30 mouse cellular contexts compared by ENCODE assay signal in genomic region chr14:51053176-51053575, GRCm38 (mm10). TPM values are rescaled to one million over a fixed set of nuclear protein-coding genes. Genes with fewer than 3 reads are reported as not detected.
DNase-seq lines count a peak whose midpoint lies in the region; ATAC-seq lines count a peak whose summit lies in the region.
"Had no signal": no experiment of that assay in that cellular context is flagged by ENCODE, and none has a peak within 500 bp of the region (broad histone marks: within the 10 kb centered on the region; RNA-seq: fewer than 3 reads in every experiment).

No protein-coding gene starts in this region.

- no peak overlapping the region for H3K9ac ChIP-seq in kidney, embryonic 14.5 days (ENCODE audit: low read depth, low read length)
- H3K9ac ChIP-seq in kidney, embryonic 16.5 days (replicated peaks; ENCODE audit: low read length): no peak overlapping the region
- no peak overlapping the region for H3K9ac ChIP-seq in midbrain, embryonic 11.5 days (ENCODE audit: low read length)
- H3K9ac ChIP-seq in midbrain, embryonic 15.5 days: no peak overlapping the region
- H3K9ac ChIP-seq: embryonic facial prominence, embryonic 13.5 days; embryonic facial prominence, embryonic 15.5 days; forebrain, embryonic 13.5 days; forebrain, embryonic 15.5 days had no signal

- no peak for DNase-seq in kidney, postnatal 36 days
- DNase-seq in kidney, postnatal 10 days: no peak
- peak; percentile 82 for DNase-seq in midbrain, embryonic 11.5 days (ENCODE audit: low spot score, missing footprints)
- DNase-seq: adrenal gland, adult 2 months; adrenal gland, postnatal 10 days; adrenal gland, postnatal 25 days; B cell, adult 2 months; cerebellum, adult 11 months; cerebellum, adult 18-20 months; cerebellum, adult 8-10 months; cerebellum, adult 9-11 months; cerebellum, postnatal 14 days; cerebellum, postnatal 36 days; embryo, embryonic 11 days had no signal

- no peaks in the 10 kb centered on the region for H3K9me3 ChIP-seq in kidney, embryonic 14.5 days (ENCODE audit: control insufficient read depth, low read length)
- H3K9me3 ChIP-seq in kidney, embryonic 16.5 days (ENCODE audit: low read length): no peaks in the 10 kb centered on the region
- no peaks in the 10 kb centered on the region for H3K9me3 ChIP-seq in midbrain, embryonic 11.5 days (ENCODE audit: control insufficient read depth, low read length)
- no peaks in the 10 kb centered on the region for H3K9me3 ChIP-seq in midbrain, embryonic 15.5 days
- H3K9me3 ChIP-seq: embryonic facial prominence, embryonic 13.5 days; embryonic facial prominence, embryonic 15.5 days; forebrain, embryonic 13.5 days; forebrain, embryonic 15.5 days; G1E had no signal

- WGBS in kidney, embryonic 14.5 days: 22% methylated on average over 5 of the region's 5 CpGs
- 19% methylated on average over 5 of the region's 5 CpGs for WGBS in kidney, embryonic 16.5 days
- 46% methylated on average over 5 of the region's 5 CpGs for WGBS in midbrain, embryonic 11.5 days
- 54% methylated on average over 5 of the region's 5 CpGs for WGBS in midbrain, embryonic 15.5 days

- H3K27ac ChIP-seq in kidney, embryonic 14.5 days (ENCODE audit: low read depth, low read length): no peak overlapping the region; the same call in 1 of the 2 replicates
- H3K27ac ChIP-seq in kidney, embryonic 16.5 days (ENCODE audit: low read length): peak overlapping the region; percentile 35; the same call in 1 of the 2 replicates
- no peak overlapping the region for H3K27ac ChIP-seq in midbrain, embryonic 11.5 days (ENCODE audit: low read depth, low read length)
- H3K27ac ChIP-seq in midbrain, embryonic 15.5 days: no peak overlapping the region
- H3K27ac ChIP-seq: embryonic facial prominence, embryonic 13.5 days; embryonic facial prominence, embryonic 15.5 days; forebrain, embryonic 13.5 days; forebrain, embryonic 15.5 days had no signal

- H3K36me3 ChIP-seq in kidney, embryonic 14.5 days (ENCODE audit: control insufficient read depth, insufficient read depth, low read length): no peaks in the 10 kb centered on the region
- no peaks in the 10 kb centered on the region for H3K36me3 ChIP-seq in kidney, embryonic 16.5 days (ENCODE audit: insufficient read depth, low read length)
- no peaks in the 10 kb centered on the region for H3K36me3 ChIP-seq in midbrain, embryonic 11.5 days (ENCODE audit: control insufficient read depth, insufficient read depth, low read length)
- H3K36me3 ChIP-seq in midbrain, embryonic 15.5 days (replicated peaks): no peaks in the 10 kb centered on the region
- H3K36me3 ChIP-seq: embryonic facial prominence, embryonic 13.5 days; embryonic facial prominence, embryonic 15.5 days; forebrain, embryonic 15.5 days; G1E had no signal

- H3K4me1 ChIP-seq in kidney, embryonic 14.5 days (ENCODE audit: control insufficient read depth, insufficient read depth, low read length): peaks cover 3% of the 10 kb centered on the region; the same call in 1 of the 2 replicates
- peaks cover 14% of the 10 kb centered on the region for H3K4me1 ChIP-seq in kidney, embryonic 16.5 days (ENCODE audit: insufficient read depth, low read length)
- H3K4me1 ChIP-seq in midbrain, embryonic 11.5 days (ENCODE audit: control insufficient read depth, insufficient read depth, low read length): peaks cover 8% of the 10 kb centered on the region
- no peaks in the 10 kb centered on the region for H3K4me1 ChIP-seq in midbrain, embryonic 15.5 days
- H3K4me1 ChIP-seq: embryonic facial prominence, embryonic 15.5 days had no signal

- no peak overlapping the region for H3K4me3 ChIP-seq in kidney, embryonic 14.5 days (ENCODE audit: low read length)
- H3K4me3 ChIP-seq in kidney, embryonic 16.5 days (ENCODE audit: low read length): no peak overlapping the region
- no peak overlapping the region for H3K4me3 ChIP-seq in midbrain, embryonic 11.5 days (ENCODE audit: low read depth, low read length)
- H3K4me3 ChIP-seq in midbrain, embryonic 15.5 days: no peak overlapping the region
- H3K4me3 ChIP-seq: embryonic facial prominence, embryonic 13.5 days; embryonic facial prominence, embryonic 15.5 days; erythroblast, embryonic 14.5 days; forebrain, embryonic 13.5 days; forebrain, embryonic 15.5 days had no signal

- H3K4me2 ChIP-seq in kidney, embryonic 14.5 days (replicated peaks; ENCODE audit: low read depth, low read length): no peak overlapping the region
- H3K4me2 ChIP-seq in kidney, embryonic 16.5 days (replicated peaks; ENCODE audit: low read depth, low read length): 0 out of 2 replicates have a peak overlapping the region, but pooled peaks have one; percentile 8
- no peak overlapping the region for H3K4me2 ChIP-seq in midbrain, embryonic 11.5 days
- H3K4me2 ChIP-seq in midbrain, embryonic 15.5 days: no peak overlapping the region
- H3K4me2 ChIP-seq: embryonic facial prominence, embryonic 13.5 days; embryonic facial prominence, embryonic 15.5 days; forebrain, embryonic 15.5 days had no signal

- no peaks in the 10 kb centered on the region for H3K27me3 ChIP-seq in kidney, embryonic 14.5 days (ENCODE audit: control insufficient read depth, insufficient read depth, low read length)
- no peaks in the 10 kb centered on the region for H3K27me3 ChIP-seq in kidney, embryonic 16.5 days (ENCODE audit: insufficient read depth, low read length)
- no peaks in the 10 kb centered on the region for H3K27me3 ChIP-seq in midbrain, embryonic 11.5 days (ENCODE audit: control insufficient read depth, insufficient read depth, low read length)
- no peaks in the 10 kb centered on the region for H3K27me3 ChIP-seq in midbrain, embryonic 15.5 days (replicated peaks)
- H3K27me3 ChIP-seq: CH12.LX; embryonic facial prominence, embryonic 13.5 days; embryonic facial prominence, embryonic 15.5 days; forebrain, embryonic 15.5 days had no signal

- ATAC-seq in kidney, embryonic 14.5 days (ENCODE audit: low FRiP score, low TSS enrichment): peak; percentile 81
- peak; percentile 72 for ATAC-seq in kidney, embryonic 16.5 days (ENCODE audit: low FRiP score, low TSS enrichment)
- no peak for ATAC-seq in midbrain, embryonic 11.5 days (ENCODE audit: low FRiP score)
- ATAC-seq in midbrain, embryonic 15.5 days (replicated peaks): no peak
- ATAC-seq in activated CD4-positive, CD25-positive, alpha-beta regulatory T cell, adult 4 months: no peak
- ATAC-seq: CD4-positive, CD25-positive, alpha-beta regulatory T cell, adult 4 months; forebrain, embryonic 13.5 days; forebrain, embryonic 15.5 days; Patski had no signal

RNA-seq across cellular contexts. Expression of gene Rnase11, which starts 3.2 kb away (rescaled TPM):
- 1.1 TPM in 1 of 2 replicates, not detected in the other for polyA plus RNA-seq in kidney, embryonic 14.5 days (2014; fragmentation: Nextera tagmentation; extraction: Ambion mirVana)
- polyA plus RNA-seq in kidney, embryonic 16.5 days (2015; fragmentation: Nextera tagmentation; extraction: Ambion mirVana): 0.44 TPM in 1 of 2 replicates, not detected in the other
- polyA plus RNA-seq in midbrain, embryonic 11.5 days (2014; fragmentation: Nextera tagmentation; extraction: Ambion mirVana): not detected in 2 replicates
- polyA plus RNA-seq in midbrain, embryonic 15.5 days (2015; fragmentation: Nextera tagmentation; extraction: Ambion mirVana): not detected in 2 replicates
- not detected for polyA plus RNA-seq in activated CD4-positive, CD25-positive, alpha-beta regulatory T cell, adult 4 months (2017; shearing (Covaris generic))
- polyA plus RNA-seq: adrenal gland, adult 2 months; brain, embryonic 14.5 days; CD4-positive, CD25-positive, alpha-beta regulatory T cell, adult 4 months; embryonic facial prominence, embryonic 11.5 days; embryonic facial prominence, embryonic 13.5 days; embryonic facial prominence, embryonic 15.5 days; erythroblast, embryonic 14.5 days; forebrain, embryonic 11.5 days; forebrain, embryonic 13.5 days; forebrain, embryonic 15.5 days; G1E; Patski had no signal

RNA-seq across cellular contexts. Expression of gene Rnase12, which starts 4.3 kb away (rescaled TPM):
- 16.5 and 18.5 TPM in 2 replicates for polyA plus RNA-seq in kidney, embryonic 14.5 days (2014; fragmentation: Nextera tagmentation; extraction: Ambion mirVana)
- polyA plus RNA-seq in kidney, embryonic 16.5 days (2015; fragmentation: Nextera tagmentation; extraction: Ambion mirVana): 9.0 and 10.2 TPM in 2 replicates
- not detected in 2 replicates for polyA plus RNA-seq in midbrain, embryonic 11.5 days (2014; fragmentation: Nextera tagmentation; extraction: Ambion mirVana)
- polyA plus RNA-seq in midbrain, embryonic 15.5 days (2015; fragmentation: Nextera tagmentation; extraction: Ambion mirVana): not detected in 2 replicates
- not detected for polyA plus RNA-seq in activated CD4-positive, CD25-positive, alpha-beta regulatory T cell, adult 4 months (2017; shearing (Covaris generic))
- polyA plus RNA-seq: adrenal gland, adult 2 months; brain, embryonic 14.5 days; CD4-positive, CD25-positive, alpha-beta regulatory T cell, adult 4 months; embryonic facial prominence, embryonic 11.5 days; embryonic facial prominence, embryonic 13.5 days; erythroblast, embryonic 14.5 days; forebrain, embryonic 11.5 days; forebrain, embryonic 13.5 days; forebrain, embryonic 15.5 days; G1E; Patski had no signal

RNA-seq across cellular contexts. Expression of gene Rnase9, which starts 11.5 kb away (rescaled TPM):
- 0.35 TPM in 1 of 2 replicates, not detected in the other for polyA plus RNA-seq in kidney, embryonic 14.5 days (2014; fragmentation: Nextera tagmentation; extraction: Ambion mirVana)
- polyA plus RNA-seq in kidney, embryonic 16.5 days (2015; fragmentation: Nextera tagmentation; extraction: Ambion mirVana): 0.14 and 0.30 TPM in 2 replicates
- polyA plus RNA-seq in midbrain, embryonic 11.5 days (2014; fragmentation: Nextera tagmentation; extraction: Ambion mirVana): not detected in 2 replicates
- polyA plus RNA-seq in midbrain, embryonic 15.5 days (2015; fragmentation: Nextera tagmentation; extraction: Ambion mirVana): not detected in 2 replicates
- polyA plus RNA-seq in activated CD4-positive, CD25-positive, alpha-beta regulatory T cell, adult 4 months (2017; shearing (Covaris generic)): not detected
- polyA plus RNA-seq: adrenal gland, adult 2 months; brain, embryonic 14.5 days; CD4-positive, CD25-positive, alpha-beta regulatory T cell, adult 4 months; embryonic facial prominence, embryonic 11.5 days; embryonic facial prominence, embryonic 13.5 days; embryonic facial prominence, embryonic 15.5 days; erythroblast, embryonic 14.5 days; forebrain, embryonic 11.5 days; forebrain, embryonic 13.5 days; forebrain, embryonic 15.5 days; G1E; Patski had no signal

RNA-seq across cellular contexts. Expression of gene Olfr750, which starts 21.1 kb away (rescaled TPM):
- polyA plus RNA-seq in kidney, embryonic 14.5 days (2014; fragmentation: Nextera tagmentation; extraction: Ambion mirVana): not detected in 2 replicates
- not detected in 2 replicates for polyA plus RNA-seq in kidney, embryonic 16.5 days (2015; fragmentation: Nextera tagmentation; extraction: Ambion mirVana)
- polyA plus RNA-seq in midbrain, embryonic 11.5 days (2014; fragmentation: Nextera tagmentation; extraction: Ambion mirVana): not detected in 2 replicates
- 0.08 and 0.09 TPM in 2 replicates for polyA plus RNA-seq in midbrain, embryonic 15.5 days (2015; fragmentation: Nextera tagmentation; extraction: Ambion mirVana)
- not detected for polyA plus RNA-seq in activated CD4-positive, CD25-positive, alpha-beta regulatory T cell, adult 4 months (2017; shearing (Covaris generic))
- polyA plus RNA-seq: adrenal gland, adult 2 months; brain, embryonic 14.5 days; CD4-positive, CD25-positive, alpha-beta regulatory T cell, adult 4 months; embryonic facial prominence, embryonic 11.5 days; embryonic facial prominence, embryonic 13.5 days; embryonic facial prominence, embryonic 15.5 days; erythroblast, embryonic 14.5 days; forebrain, embryonic 11.5 days; forebrain, embryonic 13.5 days; forebrain, embryonic 15.5 days; G1E; Patski had no signal

RNA-seq across cellular contexts. Expression of gene Rnase4, which starts 37.7 kb away (rescaled TPM):
- polyA plus RNA-seq in kidney, embryonic 14.5 days (2014; fragmentation: Nextera tagmentation; extraction: Ambion mirVana): 38.9 and 41.8 TPM in 2 replicates
- 45.5 and 47.7 TPM in 2 replicates for polyA plus RNA-seq in kidney, embryonic 16.5 days (2015; fragmentation: Nextera tagmentation; extraction: Ambion mirVana)
- polyA plus RNA-seq in midbrain, embryonic 11.5 days (2014; fragmentation: Nextera tagmentation; extraction: Ambion mirVana): 12.3 and 14.9 TPM in 2 replicates
- 13.9 and 15.6 TPM in 2 replicates for polyA plus RNA-seq in midbrain, embryonic 15.5 days (2015; fragmentation: Nextera tagmentation; extraction: Ambion mirVana)
- polyA plus RNA-seq in activated CD4-positive, CD25-positive, alpha-beta regulatory T cell, adult 4 months (2017; shearing (Covaris generic)): 10 to 100 TPM; 11.7 to 15.5 TPM
- polyA plus RNA-seq: G1E had no signal

Comparison
In these comparisons a context has a peak if more than half of its experiments do, and no peak if none do; other contexts are left out.
1. ATAC-seq: peak in kidney, embryonic 14.5 days (single experiment) and kidney, embryonic 16.5 days (single experiment); none in midbrain, embryonic 11.5 days (single experiment), midbrain, embryonic 15.5 days (single experiment) and activated CD4-positive, CD25-positive, alpha-beta regulatory T cell, adult 4 months (single experiment).